Mouse (Mus musculus) megakaryocyte, adult 5-6 weeks (primary cell): Measurements from ENCODE around the gene Cfl1. TPM values are rescaled to one million over a fixed set of nuclear protein-coding genes. Genes with fewer than 3 reads are reported as not detected.

ENCODE experiments used
- ATAC-seq: 2 replicates; pipeline ENCODE4 v1.8.0; 2016; ENCODE audit warnings: mild to moderate bottlenecking, inconsistent platforms; ENCODE audit not compliant: poor library complexity, severe bottlenecking
- total RNA-seq, 2 experiments: library from RNA; stranded (forward) in 1 of 2; stranded (reverse) in 1 of 2; fragments of 153-499, 151-499 nt in 1 of 2; fragments of 221-1000, 200-1000 nt in 1 of 2; gene quantifications; 2 replicates each; pipeline versions ENCODE4 v1.2.3 to v1.2.4; 2015 to 2017

Gene Cfl1
- total RNA-seq (2015), result 2,162 and 2,175 TPM in 2 replicates
- total RNA-seq (2017), result 1,771 and 1,778 TPM in 2 replicates

- peak; percentile 57 for ATAC-seq
Measured at GRCm38 (mm10) chr19:5490313-5490897, at the start of gene Cfl1. TSS of gene Cfl1 (plus strand) at chr19:5490455.

GRCm38 (mm10) chr19:5444371-5444908 lies 45.8 kb upstream of the Cfl1 start:
- ATAC-seq, result peak; percentile 38

GRCm38 (mm10) chr19:5444954-5445353 lies 45.3 kb upstream of the Cfl1 start:
- no peak for ATAC-seq

GRCm38 (mm10) chr19:5445747-5446146 lies 44.5 kb upstream of the Cfl1 start:
- no peak for ATAC-seq

GRCm38 (mm10) chr19:5447515-5448353 lies 42.5 kb upstream of the Cfl1 start, which contains the start of gene Fosl1:
TSS of gene Fosl1 (plus strand) at chr19:5447547.
- ATAC-seq, result peak; percentile 85

GRCm38 (mm10) chr19:5448354-5449150 lies 41.7 kb upstream of the Cfl1 start:
- ATAC-seq, result peak; percentile 77

GRCm38 (mm10) chr19:5449673-5450072 lies 40.6 kb upstream of the Cfl1 start:
- ATAC-seq, result no peak

GRCm38 (mm10) chr19:5451766-5452165 lies 38.5 kb upstream of the Cfl1 start:
- ATAC-seq, result no peak

GRCm38 (mm10) chr19:5455037-5455436 lies 35.2 kb upstream of the Cfl1 start:
- ATAC-seq, result no peak

GRCm38 (mm10) chr19:5455568-5455967 lies 34.7 kb upstream of the Cfl1 start:
- no peak for ATAC-seq

- no peak for ATAC-seq
Measured at GRCm38 (mm10) chr19:5456241-5456921, 33.9 kb upstream of the Cfl1 start.

GRCm38 (mm10) chr19:5456922-5457745 lies 33.1 kb upstream of the Cfl1 start:
- peak; percentile 79 for ATAC-seq

GRCm38 (mm10) chr19:5457746-5458442 lies 32.4 kb upstream of the Cfl1 start, which contains the start of gene Ccdc85b:
TSS of gene Ccdc85b (minus strand) at chr19:5457894.
- no peak for ATAC-seq

GRCm38 (mm10) chr19:5459019-5459418 lies 31.2 kb upstream of the Cfl1 start:
- no peak for ATAC-seq

- no peak for ATAC-seq
Measured at GRCm38 (mm10) chr19:5459896-5460295, 30.4 kb upstream of the Cfl1 start.

GRCm38 (mm10) chr19:5460465-5460911 lies 29.8 kb upstream of the Cfl1 start, which contains the start of gene Fibp:
TSS of gene Fibp (plus strand) at chr19:5460615.
- ATAC-seq, result peak; percentile 81

GRCm38 (mm10) chr19:5461411-5461810 lies 28.8 kb upstream of the Cfl1 start:
- no peak for ATAC-seq

GRCm38 (mm10) chr19:5463212-5463611 lies 27.0 kb upstream of the Cfl1 start:
- ATAC-seq, result no peak
